Mouse (Mus musculus): ENCODE data around the gene Spaca1.

DNA sequence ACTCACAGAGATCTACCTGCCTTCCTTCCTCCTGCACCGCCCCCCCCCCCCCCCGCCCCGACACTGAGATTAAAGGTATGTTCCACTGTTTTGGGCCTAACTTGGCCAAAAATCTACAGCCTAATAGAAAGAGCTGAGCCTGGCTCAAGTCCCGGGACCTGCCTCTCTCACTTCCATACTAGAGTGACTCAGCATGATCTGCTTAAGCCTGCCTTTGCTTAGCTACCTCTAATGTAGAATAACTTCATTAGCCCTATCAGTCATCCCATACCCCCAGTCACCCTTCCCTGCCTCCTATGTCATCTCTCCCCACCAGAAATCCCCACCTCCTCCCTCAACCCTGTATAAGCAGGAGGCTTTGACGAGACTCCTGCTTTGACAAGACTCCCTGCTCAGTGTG, 19.0 kb upstream of the Spaca1 start:
- TF ChIP-seq CTCF (IDR thresholded peaks at IDR 0.05; ENCODE audit: extremely low read depth, insufficient read depth, insufficient read length, insufficient replicate concordance), result no peak
- no peak for TF ChIP-seq POLR2A (IDR thresholded peaks at IDR 0.05; ENCODE audit: low read depth, low read length)
